ENCODE assay signal across 8 mouse cellular contexts in genomic region chr7:142894669-142895068, GRCm38 (mm10). TPM values are rescaled to one million over a fixed set of nuclear protein-coding genes. Genes with fewer than 3 reads are reported as not detected.
DNase-seq lines count a peak whose midpoint lies in the region; ATAC-seq lines count a peak whose summit lies in the region.

No protein-coding gene starts in this region.

- DNase-seq in heart, adult 11 months, result peak; percentile 96
- peak; percentile 81 to 82 for DNase-seq in cerebellum, postnatal 25 days
- DNase-seq in gastrocnemius, adult 18-20 months (ENCODE audit: low spot score), result peak; percentile 78
- DNase-seq in left cerebral cortex, postnatal 25 days (ENCODE audit: low spot score in 2 of 2), result peak; percentile 79
- DNase-seq in monocyte, adult 2 months (ENCODE audit: low read depth in 1 of 2, low spot score in 2 of 2), result peak; percentile 18 to 56
- peak; percentile 54 to 68 for DNase-seq in spleen, postnatal 14 days (ENCODE audit: low spot score in 2 of 2)

- H3K4me1 ChIP-seq in heart, embryonic 11.5 days (ENCODE audit: control insufficient read depth, insufficient read depth, low read length), result peaks cover 18% of the 10 kb centered on the region
- H3K4me1 ChIP-seq in intestine, embryonic 16.5 days (ENCODE audit: control insufficient read depth, insufficient read depth, low read length), result peaks cover 3% of the 10 kb centered on the region; the same call in 1 of the 2 replicates

- 9% methylated on average over 3 of the region's 3 CpGs for WGBS in heart, embryonic 11.5 days (ENCODE audit: insufficient replicate concordance)
- 0% methylated on average over 3 of the region's 3 CpGs for WGBS in intestine, embryonic 16.5 days

- H3K36me3 ChIP-seq in heart, embryonic 11.5 days (ENCODE audit: control insufficient read depth, insufficient read depth, low read length), result no peaks in the 10 kb centered on the region
- no peaks in the 10 kb centered on the region for H3K36me3 ChIP-seq in intestine, embryonic 16.5 days (ENCODE audit: control insufficient read depth, insufficient read depth, low read length)

- H3K4me2 ChIP-seq in heart, embryonic 11.5 days, result no peak overlapping the region
- no peak overlapping the region for H3K4me2 ChIP-seq in intestine, embryonic 16.5 days (ENCODE audit: low read depth, low read length)

- no peak overlapping the region for H3K9ac ChIP-seq in heart, embryonic 11.5 days (ENCODE audit: low read depth, low read length)
- H3K9ac ChIP-seq in intestine, embryonic 16.5 days (ENCODE audit: low read depth, low read length), result no peak overlapping the region

- H3K9me3 ChIP-seq in heart, embryonic 11.5 days (replicated peaks; ENCODE audit: control insufficient read depth, low read length), result no peaks in the 10 kb centered on the region
- no peaks in the 10 kb centered on the region for H3K9me3 ChIP-seq in intestine, embryonic 16.5 days (ENCODE audit: control insufficient read depth, low read length)

- H3K27ac ChIP-seq in heart, embryonic 11.5 days (ENCODE audit: low read depth, low read length), result no peak overlapping the region
- no peak overlapping the region for H3K27ac ChIP-seq in intestine, embryonic 16.5 days (ENCODE audit: low read length)

- ATAC-seq in heart, embryonic 11.5 days (replicated peaks; ENCODE audit: insufficient number of reproducible peaks, low FRiP score, low TSS enrichment), result no peak
- ATAC-seq in intestine, embryonic 16.5 days, result peak; percentile 49

- H3K27me3 ChIP-seq in heart, embryonic 11.5 days (ENCODE audit: control insufficient read depth, insufficient read depth, low read length), result peaks cover 59% of the 10 kb centered on the region
- H3K27me3 ChIP-seq in intestine, embryonic 16.5 days (replicated peaks; ENCODE audit: control insufficient read depth, insufficient read depth, low read length), result no peaks in the 10 kb centered on the region

- intact Hi-C loops in left cerebral cortex, postnatal 25 days (cut with DNase I), result loop anchor here (1.0 to 10.0 kb wide), 5 partner anchors 25 to 580 kb away; partner anchors contain the start of gene Slc22a18

- H3K4me3 ChIP-seq in heart, embryonic 11.5 days (ENCODE audit: low read depth, low read length), result no peak overlapping the region
- H3K4me3 ChIP-seq in intestine, embryonic 16.5 days (ENCODE audit: low read length), result no peak overlapping the region

RNA-seq across cellular contexts. Expression of gene Th, which starts 36.3 kb away (rescaled TPM):
- 1.5 TPM in 2 replicates for polyA plus RNA-seq in heart, embryonic 11.5 days (2014; fragmentation: Nextera tagmentation; extraction: Ambion mirVana)
- total RNA-seq in gastrocnemius, adult 18-20 months (2021), result 1 to 10 TPM in 1 of 2 experiments, not detected in 1; 1.1 TPM
- polyA plus RNA-seq in intestine, embryonic 16.5 days (2015; fragmentation: Nextera tagmentation; extraction: Ambion mirVana), result 2.1 and 3.3 TPM in 2 replicates
- 1 to 10 TPM; 1.3 to 2.0 TPM for total RNA-seq in left cerebral cortex, postnatal 25 days (2021)

Comparison
In these comparisons a context has a peak if more than half of its experiments do, and no peak if none do; other contexts are left out.
1. DNase-seq: peak in every context shown above with its lines; median percentile 96 in heart, adult 11 months; 82 in cerebellum, postnatal 25 days; 79 in left cerebral cortex, postnatal 25 days; 78 in gastrocnemius, adult 18-20 months; 61 in spleen, postnatal 14 days; 37 in monocyte, adult 2 months.